Mouse (Mus musculus): ENCODE data around the gene Abr. TPM values are rescaled to one million over a fixed set of nuclear protein-coding genes. Genes with fewer than 3 reads are reported as not detected.
A peak's percentile ranks its signal among the peaks of the same experiment; 100 is the strongest.

Gene Abr
- total and polyA plus RNA-seq, 3 experiments, result 3.8 to 8.8 TPM; not detected in 1

DNA sequence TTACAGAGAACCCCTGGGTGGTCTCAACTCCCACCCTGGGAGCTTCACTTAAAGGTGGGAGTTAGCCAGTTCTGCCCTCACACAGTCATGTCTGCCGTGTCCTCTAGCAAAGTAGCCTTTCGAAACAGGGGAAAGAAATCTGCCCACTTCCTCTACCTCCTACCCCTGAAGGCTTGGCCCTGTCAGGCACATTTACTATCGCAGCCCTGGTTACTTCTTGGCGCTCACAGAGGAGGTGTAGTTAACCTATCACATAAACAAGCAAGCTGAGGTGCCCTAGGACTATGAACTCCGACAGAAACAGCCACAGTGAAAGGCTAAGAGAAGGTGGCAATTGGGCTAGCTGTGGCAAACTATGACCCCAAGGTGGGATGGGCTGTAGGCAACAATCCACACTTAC lies 139.4 kb downstream of the Abr start:
- Histone ChIP-seq H3K27ac (ENCODE audit: control insufficient read depth, low read depth, low read length) (peak overlapping the region; percentile 28), H3K9ac (ENCODE audit: control insufficient read depth, low read depth, low read length, poor library complexity, severe bottlenecking) (peak overlapping the region; percentile 20), H3K27me3 (ENCODE audit: control insufficient read depth in 1 of 2, insufficient read depth in 2 of 2, low read length in 2 of 2) (no peaks in the 10 kb centered on the region), H3K79me2 (ENCODE audit: control insufficient read depth, insufficient read depth, low read length, poor library complexity) (no peaks in the 10 kb centered on the region), H3K4me1 (ENCODE audit: control insufficient read depth in 1 of 2, insufficient read depth in 2 of 2, low read length in 2 of 2) (peaks cover 3 to 25% of the 10 kb centered on the region in 2 experiments), H3K9me3 (replicated peaks; ENCODE audit: insufficient read depth, low read length) (no peaks in the 10 kb centered on the region), H3K36me3 (ENCODE audit: control insufficient read depth in 1 of 2, insufficient read depth in 2 of 2, low read length in 2 of 2) (peaks cover 0 to 17% of the 10 kb centered on the region in 2 experiments; a peak in 2 of 4 replicates), H3K4me3 (ENCODE audit: control insufficient read depth in 1 of 2, insufficient read depth in 1 of 2, low read depth in 2 of 2, low read length in 2 of 2) (no peak overlapping the region)
- no peak for TF ChIP-seq ZNF384 (IDR thresholded peaks at IDR 0.05; ENCODE audit: low read depth, low read length)
- DNase-seq (ENCODE audit: low read depth, low spot score), result peak; percentile 45

DNA sequence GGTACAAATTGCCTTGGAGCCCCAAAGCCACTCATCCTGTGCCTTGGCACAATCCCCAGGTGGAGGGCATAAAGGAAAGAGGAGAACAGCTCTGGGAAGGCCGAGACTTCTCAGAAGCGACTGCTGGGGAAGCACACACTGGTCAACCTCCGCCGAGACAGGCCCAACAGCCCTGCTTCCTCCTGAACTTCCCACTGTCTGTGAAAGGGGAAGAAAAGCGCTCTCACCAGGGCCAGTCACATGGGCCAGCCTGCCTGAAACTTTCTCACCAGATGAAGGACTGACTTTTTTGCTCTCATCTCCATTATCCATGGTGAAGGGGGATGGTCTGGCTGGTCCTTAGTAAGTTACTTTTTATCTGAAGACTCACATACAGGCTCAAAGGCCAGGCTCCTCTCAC lies 139.9 kb downstream of the Abr start:
- H3K9ac ChIP-seq (ENCODE audit: control insufficient read depth, low read depth, low read length, poor library complexity, severe bottlenecking), result no peak overlapping the region
- 0 out of 2 replicates have a peak overlapping the region, but pooled peaks have one; percentile 17 for H3K27ac ChIP-seq (ENCODE audit: control insufficient read depth, low read depth, low read length)
- no peaks in the 10 kb centered on the region for H3K79me2 ChIP-seq (ENCODE audit: control insufficient read depth, insufficient read depth, low read length, poor library complexity)
- H3K27me3 ChIP-seq (ENCODE audit: control insufficient read depth in 1 of 2, insufficient read depth in 2 of 2, low read length in 2 of 2), result no peaks in the 10 kb centered on the region
- H3K36me3 ChIP-seq (ENCODE audit: control insufficient read depth in 1 of 2, insufficient read depth in 2 of 2, low read length in 2 of 2), result peaks cover 0 to 17% of the 10 kb centered on the region in 2 experiments; a peak in 2 of 4 replicates
- no peak overlapping the region for H3K4me3 ChIP-seq (ENCODE audit: control insufficient read depth in 1 of 2, insufficient read depth in 1 of 2, low read depth in 2 of 2, low read length in 2 of 2)
- no peaks in the 10 kb centered on the region for H3K9me3 ChIP-seq (replicated peaks; ENCODE audit: insufficient read depth, low read length)
- peak; percentile 49 for DNase-seq (ENCODE audit: low read depth, low spot score)
- H3K4me1 ChIP-seq (ENCODE audit: control insufficient read depth in 1 of 2, insufficient read depth in 2 of 2, low read length in 2 of 2), result peaks cover 3 to 25% of the 10 kb centered on the region in 2 experiments
- peak; percentile 73 for TF ChIP-seq USF1 (IDR thresholded peaks at IDR 0.05; ENCODE audit: low read depth, low read length)
- TF ChIP-seq USF2 (IDR thresholded peaks at IDR 0.05; ENCODE audit: borderline replicate concordance in 1 of 2, insufficient read depth in 1 of 2, low read depth in 1 of 2, low read length in 2 of 2), result no peak
- 0 out of 2 replicates have a peak, but pooled peaks have one; percentile 29 for TF ChIP-seq TBP (IDR thresholded peaks at IDR 0.05; ENCODE audit: low read depth, low read length)

- Histone ChIP-seq H3K4me3 (ENCODE audit: control insufficient read depth in 1 of 2, insufficient read depth in 1 of 2, low read depth in 2 of 2, low read length in 2 of 2) (no peak overlapping the region), H3K27me3 (ENCODE audit: control insufficient read depth in 1 of 2, insufficient read depth in 2 of 2, low read length in 2 of 2) (no peaks in the 10 kb centered on the region), H3K9ac (ENCODE audit: control insufficient read depth, low read depth, low read length, poor library complexity, severe bottlenecking) (no peak overlapping the region), H3K9me3 (replicated peaks; ENCODE audit: insufficient read depth, low read length) (no peaks in the 10 kb centered on the region), H3K79me2 (ENCODE audit: control insufficient read depth, insufficient read depth, low read length, poor library complexity) (no peaks in the 10 kb centered on the region), H3K4me1 (ENCODE audit: control insufficient read depth in 1 of 2, insufficient read depth in 2 of 2, low read length in 2 of 2) (peaks cover 3 to 25% of the 10 kb centered on the region in 2 experiments), H3K27ac (ENCODE audit: control insufficient read depth, low read depth, low read length) (no peak overlapping the region), H3K36me3 (ENCODE audit: control insufficient read depth in 1 of 2, insufficient read depth in 2 of 2, low read length in 2 of 2) (peaks cover 0 to 17% of the 10 kb centered on the region in 2 experiments; a peak in 2 of 4 replicates)
- no peak for DNase-seq (ENCODE audit: low read depth, low spot score)
- TF ChIP-seq MXI1 (IDR thresholded peaks at IDR 0.05; ENCODE audit: low read depth, low read length), result no peak
- TF ChIP-seq TAL1 (IDR thresholded peaks at IDR 0.05; ENCODE audit: low read length), result no peak
- no peak for TF ChIP-seq POLR2AphosphoS5 (IDR thresholded peaks at IDR 0.05; ENCODE audit: borderline replicate concordance, low read depth, low read length)
- no peak for TF ChIP-seq KAT2A (conservative IDR thresholded peaks at IDR 0.05; ENCODE audit: low read depth, low read length)
- TF ChIP-seq ETS1 (IDR thresholded peaks at IDR 0.05; ENCODE audit: low read depth, low read length), result no peak
- no peak for TF ChIP-seq GABPA (IDR thresholded peaks at IDR 0.05; ENCODE audit: low read depth, low read length)
- no peak for TF ChIP-seq GATA1 (IDR thresholded peaks at IDR 0.05; ENCODE audit: low read depth, low read length)
Measured at GRCm38 (mm10) chr11:76479729-76480128, 142.4 kb downstream of the Abr start.

All from MEL (cell line).